Mouse (Mus musculus) left cerebral cortex, postnatal 4 days (tissue): ENCODE data around the gene Stim1. TPM values are rescaled to one million over a fixed set of nuclear protein-coding genes. Genes with fewer than 3 reads are reported as not detected.
A peak's percentile ranks its signal among the peaks of the same experiment; 100 is the strongest.
"Not testable (repeated sequence)": the region's sequence is repeated elsewhere in the genome, so short reads cannot be mapped to it uniquely, and the experiment has no call there.

ENCODE experiments used
- DNase-seq: peaks from one replicate; pipeline ENCODE4 v3.0.0-alpha.2; 2022
- intact Hi-C: fragments of 180-260 bp; cut with DNase I; formaldehyde crosslinking; loops from one replicate; pipeline ENCODE4 v1.15.1; 2025
- total RNA-seq, 2 experiments: library from RNA; stranded (reverse); gene quantifications; 2 replicates each; pipeline ENCODE4 v1.2.3; 2021

Stim1 gene
- total RNA-seq, 2 experiments from 2014 or later: 43.5 to 45.7 TPM

GRCm38 (mm10) chr7:102425933-102426685, 158.5 kb downstream of the Stim1 start:
- no peak for DNase-seq
- intact Hi-C loops: no loop called here

GRCm38 (mm10) chr7:102434344-102434743, 166.7 kb downstream of the Stim1 start:
- intact Hi-C loops: no loop called here
- DNase-seq: no peak

- intact Hi-C loops: no loop called here
- DNase-seq: no peak
These were observed 173.4 kb downstream of the Stim1 start for GRCm38 (mm10) chr7:102440822-102441656.

- DNase-seq: peak; percentile 95
- intact Hi-C loops: no loop called here
These were observed 174.2 kb downstream of the Stim1 start, which contains the start of gene Rrm1 for GRCm38 (mm10) chr7:102441657-102442391. Gene Rrm1 (plus strand): TSS chr7:102441695.

GRCm38 (mm10) chr7:102442432-102442831, 174.8 kb downstream of the Stim1 start:
- no peak for DNase-seq
- intact Hi-C loops: no loop called here

GRCm38 (mm10) chr7:102444301-102444700, 176.7 kb downstream of the Stim1 start:
- no peak for DNase-seq
- intact Hi-C loops: no loop called here

GRCm38 (mm10) chr7:102446438-102446837, 178.8 kb downstream of the Stim1 start:
- DNase-seq: no peak
- intact Hi-C loops: no loop called here

- no peak for DNase-seq
- intact Hi-C loops: no loop called here
These were observed 191.2 kb downstream of the Stim1 start for GRCm38 (mm10) chr7:102458618-102459380.

- intact Hi-C loops: no loop called here
- DNase-seq: no peak
These were observed 200.0 kb downstream of the Stim1 start for GRCm38 (mm10) chr7:102467566-102467965.

GRCm38 (mm10) chr7:102472675-102473074, 205.1 kb downstream of the Stim1 start:
- no peak for DNase-seq
- intact Hi-C loops: no loop called here

GRCm38 (mm10) chr7:102476601-102477000, 209.0 kb downstream of the Stim1 start:
- DNase-seq: no peak
- intact Hi-C loops: no loop called here

- DNase-seq: no peak
- intact Hi-C loops: no loop called here
These were observed 209.8 kb downstream of the Stim1 start for GRCm38 (mm10) chr7:102477377-102477776.

- no peak for DNase-seq
- intact Hi-C loops: no loop called here
These were observed 210.8 kb downstream of the Stim1 start for GRCm38 (mm10) chr7:102478425-102478824.

- no peak for DNase-seq
- intact Hi-C loops: no loop called here
These were observed 211.3 kb downstream of the Stim1 start for GRCm38 (mm10) chr7:102478926-102479325.

GRCm38 (mm10) chr7:102479368-102480078, 211.9 kb downstream of the Stim1 start:
- intact Hi-C loops: no loop called here
- peak; percentile 14 for DNase-seq

GRCm38 (mm10) chr7:102480821-102481220, 213.2 kb downstream of the Stim1 start:
- intact Hi-C loops: no loop called here
- DNase-seq: no peak

GRCm38 (mm10) chr7:102481579-102481978, 214.0 kb downstream of the Stim1 start, which contains the start of gene Olfr543:
Gene Olfr543 (minus strand): TSS chr7:102481679.
- intact Hi-C loops: no loop called here
- no peak for DNase-seq

- intact Hi-C loops: no loop called here
- DNase-seq: no peak
These were observed 216.1 kb downstream of the Stim1 start for GRCm38 (mm10) chr7:102483665-102484064.

GRCm38 (mm10) chr7:102484766-102485165, 217.2 kb downstream of the Stim1 start:
- DNase-seq, intact Hi-C loops: not testable (repeated sequence)

GRCm38 (mm10) chr7:102486105-102486504, 218.5 kb downstream of the Stim1 start:
- intact Hi-C loops: no loop called here
- DNase-seq: no peak
